Mouse (Mus musculus) embryonic facial prominence, embryonic 15.5 days (tissue): ENCODE data around the gene Mief2. TPM values are rescaled to one million over a fixed set of nuclear protein-coding genes. Genes with fewer than 3 reads are reported as not detected.
A peak's percentile ranks its signal among the peaks of the same experiment; 100 is the strongest.

Source experiments
- ATAC-seq: fragments of 200-750 bp; cut with Nextera tagmentation; 2 replicates; pipeline ENCODE4 v1.8.0; 2017; ENCODE audit warnings: low read depth, moderate TSS enrichment; ENCODE audit not compliant: insufficient number of reproducible peaks, low FRiP score, low TSS enrichment
- H3K27ac ChIP-seq: fragments of 300-500 bp; sonication (generic); replicated peaks from 2 replicates; pipeline ENCODE4 v1.5.1; 2015; ENCODE audit warnings: mild to moderate bottlenecking, inconsistent platforms
- H3K27me3 ChIP-seq: fragments of 300-500 bp; sonication (generic); 2 replicates; pipeline ENCODE4 v1.6.1; 2015; ENCODE audit warnings: inconsistent platforms
- H3K36me3 ChIP-seq: fragments of 300-500 bp; sonication (generic); 2 replicates; pipeline ENCODE4 v1.6.1; 2015; ENCODE audit warnings: mild to moderate bottlenecking, inconsistent platforms
- H3K4me1 ChIP-seq: fragments of 300-500 bp; sonication (generic); 2 replicates; pipeline ENCODE4 v1.6.1; 2015; ENCODE audit warnings: inconsistent platforms
- H3K4me2 ChIP-seq: fragments of 300-500 bp; sonication (generic); replicated peaks from 2 replicates; pipeline ENCODE4 v1.6.1; 2015; ENCODE audit warnings: mild to moderate bottlenecking, inconsistent platforms
- H3K4me3 ChIP-seq: fragments of 300-500 bp; sonication (generic); replicated peaks from 2 replicates; pipeline ENCODE4 v1.5.1; 2015; ENCODE audit warnings: mild to moderate bottlenecking, inconsistent platforms
- H3K9ac ChIP-seq: fragments of 300-500 bp; sonication (generic); 2 replicates; pipeline ENCODE4 v1.6.1; 2015; ENCODE audit warnings: inconsistent platforms
- H3K9me3 ChIP-seq: fragments of 300-500 bp; sonication (generic); replicated peaks from 2 replicates; pipeline ENCODE4 v1.6.1; 2016; ENCODE audit warnings: inconsistent platforms
- WGBS: fragments of 180-500 bp; shearing (Covaris S2); methylation state at CpG from one replicate; pipeline ENCODE4 v1.1.7; 2015; 5-methylcytosine and 5-hydroxymethylcytosine counted together
- polyA plus RNA-seq: library from polyadenylated mRNA; unstranded; fragments of >200 nt; fragmentation: Nextera tagmentation; extraction: Ambion mirVana; gene quantifications from 2 replicates; pipeline ENCODE4 v1.2.1, GENCODE M21; 2015

Mief2 gene
- polyA plus RNA-seq, result 15.1 and 15.3 TPM in 2 replicates

GRCm38 (mm10) chr11:60728260-60728761 lies at the start of gene Mief2:
Gene Mief2, plus strand, starts transcription at chr11:60728398.
- peak within 1 kb of the TSS; percentile 94 for H3K27ac ChIP-seq
- H3K36me3 ChIP-seq, result peaks cover 38% of the 10 kb centered on the region
- H3K4me3 ChIP-seq, result peak within 1 kb of the TSS; percentile 94
- peak within 1 kb of the TSS; percentile 77 for H3K4me2 ChIP-seq
- no peaks in the 10 kb centered on the region for H3K27me3 ChIP-seq
- ATAC-seq, result peak; percentile 90
- H3K9me3 ChIP-seq, result no peaks in the 10 kb centered on the region
- peaks cover 30% of the 10 kb centered on the region for H3K4me1 ChIP-seq
- WGBS, result 3% methylated on average over 44 of the region's 44 CpGs
- H3K9ac ChIP-seq, result peak within 1 kb of the TSS; percentile 79

- WGBS, result 82% methylated on average over 1 of the region's 1 CpGs
- H3K4me1 ChIP-seq, result peaks cover 20% of the 10 kb centered on the region
- no peaks in the 10 kb centered on the region for H3K36me3 ChIP-seq
- H3K27me3 ChIP-seq, result no peaks in the 10 kb centered on the region
- no peak for ATAC-seq
- no peaks in the 10 kb centered on the region for H3K9me3 ChIP-seq
- no peak overlapping the region for H3K9ac ChIP-seq
- no peak overlapping the region for H3K27ac ChIP-seq
- no peak overlapping the region for H3K4me3 ChIP-seq
- no peak overlapping the region for H3K4me2 ChIP-seq
Observed at GRCm38 (mm10) chr11:60696165-60696564, 32.0 kb upstream of the Mief2 start.

- no peak for ATAC-seq
- H3K27ac ChIP-seq, result no peak overlapping the region
- no peak overlapping the region for H3K9ac ChIP-seq
- peaks cover 29% of the 10 kb centered on the region for H3K4me1 ChIP-seq
- H3K4me2 ChIP-seq, result no peak overlapping the region
- 62% methylated on average over 2 of the region's 2 CpGs for whole genome bisulfite sequencing
- no peaks in the 10 kb centered on the region for H3K9me3 ChIP-seq
- no peaks in the 10 kb centered on the region for H3K27me3 ChIP-seq
- H3K4me3 ChIP-seq, result no peak overlapping the region
- H3K36me3 ChIP-seq, result no peaks in the 10 kb centered on the region
Observed at GRCm38 (mm10) chr11:60697561-60697960, 30.6 kb upstream of the Mief2 start.

- Histone ChIP-seq H3K9ac (0 out of 2 replicates have a peak overlapping the region, but pooled peaks have one; percentile 26), H3K4me3 (peak overlapping the region; percentile 84), H3K36me3 (no peaks in the 10 kb centered on the region), H3K4me1 (peaks cover 37% of the 10 kb centered on the region), H3K27me3 (no peaks in the 10 kb centered on the region), H3K4me2 (peak overlapping the region; percentile 74), H3K9me3 (no peaks in the 10 kb centered on the region), H3K27ac (peak overlapping the region; percentile 87)
- WGBS, result 2% methylated on average over 22 of the region's 22 CpGs
- peak; percentile 39; the same call in 1 of the 2 replicates for ATAC-seq
Observed at GRCm38 (mm10) chr11:60698806-60699523, 29.2 kb upstream of the Mief2 start.

- under 1% methylated on average over 57 of the region's 73 CpGs for WGBS
- Histone ChIP-seq H3K27me3 (no peaks in the 10 kb centered on the region), H3K36me3 (0 out of 2 replicates have a peak, but pooled peaks cover under 1% of the 10 kb centered on the region), H3K4me3 (peak within 1 kb of the TSS; percentile 84), H3K4me1 (peaks cover 37% of the 10 kb centered on the region), H3K4me2 (peak within 1 kb of the TSS; percentile 74), H3K9me3 (no peaks in the 10 kb centered on the region), H3K27ac (peak within 1 kb of the TSS; percentile 87), H3K9ac (peak within 1 kb of the TSS; percentile 93)
- peak; percentile 92 for ATAC-seq
Observed at GRCm38 (mm10) chr11:60699524-60700075, 28.6 kb upstream of the Mief2 start, which contains the start of gene Llgl1. Gene Llgl1, plus strand, starts transcription at chr11:60699723.

GRCm38 (mm10) chr11:60700320-60701185 lies 27.6 kb upstream of the Mief2 start:
- Histone ChIP-seq H3K27ac (peak overlapping the region; percentile 87; the same call in 1 of the 2 replicates), H3K36me3 (peaks cover 10% of the 10 kb centered on the region), H3K27me3 (no peaks in the 10 kb centered on the region), H3K4me1 (peaks cover 37% of the 10 kb centered on the region), H3K9ac (peak overlapping the region; percentile 93), H3K9me3 (no peaks in the 10 kb centered on the region), H3K4me2 (peak overlapping the region; percentile 74), H3K4me3 (peak overlapping the region; percentile 84)
- 22% methylated on average over 12 of the region's 12 CpGs for WGBS
- ATAC-seq, result no peak

- ATAC-seq, result no peak
- H3K4me1 ChIP-seq, result peaks cover 37% of the 10 kb centered on the region
- 71% methylated on average over 3 of the region's 4 CpGs for WGBS
- no peak overlapping the region for H3K9ac ChIP-seq
- H3K4me3 ChIP-seq, result no peak overlapping the region
- no peaks in the 10 kb centered on the region for H3K27me3 ChIP-seq
- peaks cover 20% of the 10 kb centered on the region for H3K36me3 ChIP-seq
- H3K4me2 ChIP-seq, result no peak overlapping the region
- H3K27ac ChIP-seq, result no peak overlapping the region
- no peaks in the 10 kb centered on the region for H3K9me3 ChIP-seq
Observed at GRCm38 (mm10) chr11:60701611-60702010, 26.6 kb upstream of the Mief2 start.

GRCm38 (mm10) chr11:60703131-60703530 lies 25.1 kb upstream of the Mief2 start:
- peaks cover 41% of the 10 kb centered on the region for H3K4me1 ChIP-seq
- no peak overlapping the region for H3K4me2 ChIP-seq
- H3K36me3 ChIP-seq, result peaks cover 36% of the 10 kb centered on the region
- ATAC-seq, result no peak
- H3K27ac ChIP-seq, result no peak overlapping the region
- no peaks in the 10 kb centered on the region for H3K27me3 ChIP-seq
- H3K9me3 ChIP-seq, result no peaks in the 10 kb centered on the region
- H3K9ac ChIP-seq, result no peak overlapping the region
- WGBS, result 31% methylated on average over 4 of the region's 4 CpGs
- H3K4me3 ChIP-seq, result no peak overlapping the region

GRCm38 (mm10) chr11:60704023-60704880 lies 23.9 kb upstream of the Mief2 start:
- Histone ChIP-seq H3K27me3 (no peaks in the 10 kb centered on the region), H3K4me1 (peaks cover 32% of the 10 kb centered on the region), H3K4me3 (no peak overlapping the region), H3K36me3 (peaks cover 47% of the 10 kb centered on the region), H3K4me2 (no peak overlapping the region), H3K27ac (no peak overlapping the region), H3K9me3 (no peaks in the 10 kb centered on the region), H3K9ac (no peak overlapping the region)
- 93% methylated on average over 19 of the region's 19 CpGs for WGBS
- no peak for ATAC-seq

- Histone ChIP-seq H3K36me3 (peaks cover 57% of the 10 kb centered on the region), H3K9ac (no peak overlapping the region), H3K4me1 (peaks cover 31% of the 10 kb centered on the region), H3K9me3 (no peaks in the 10 kb centered on the region), H3K27ac (no peak overlapping the region), H3K27me3 (no peaks in the 10 kb centered on the region), H3K4me2 (no peak overlapping the region), H3K4me3 (no peak overlapping the region)
- no peak for ATAC-seq
- 90% methylated on average over 3 of the region's 3 CpGs for WGBS
Observed at GRCm38 (mm10) chr11:60705255-60705654, 22.9 kb upstream of the Mief2 start.
